Mouse (Mus musculus) testis, adult 2 months (tissue): ENCODE measurements at regions not wholly inside any gene's neighbourhood (a gene's known extent, or its start where the extent isn't known, plus 50 kb on each side); places are given as distances from the start of the nearest gene placed in this dataset.

Source experiments
- H3K27ac ChIP-seq: fragments of 200-500 bp; 2 replicates; pipeline ENCODE4 v1.5.1; 2012; ENCODE audit warnings: low read depth, low read length; ENCODE audit not compliant: control insufficient read depth, insufficient read depth
- H3K27me3 ChIP-seq: fragments of 200-500 bp; 2 replicates; pipeline ENCODE4 v1.6.1; 2012; ENCODE audit warnings: mild to moderate bottlenecking, low read length, moderate library complexity; ENCODE audit not compliant: control insufficient read depth, insufficient read depth
- H3K36me3 ChIP-seq: fragments of 200-500 bp; 2 replicates; pipeline ENCODE4 v1.6.1; 2012; ENCODE audit warnings: mild to moderate bottlenecking, low read length; ENCODE audit not compliant: control insufficient read depth, insufficient read depth
- H3K4me1 ChIP-seq: fragments of 200-500 bp; 2 replicates; pipeline ENCODE4 v1.6.1; 2012; ENCODE audit warnings: low read length; ENCODE audit not compliant: control insufficient read depth, insufficient read depth
- H3K4me3 ChIP-seq: fragments of 200-500 bp; 2 replicates; pipeline ENCODE4 v1.5.1; 2012; ENCODE audit warnings: low read depth, mild to moderate bottlenecking, low read length, moderate library complexity, mixed read lengths; ENCODE audit not compliant: control insufficient read depth
- CTCF ChIP-seq: fragments of 200-500 bp; IDR thresholded peaks from 2 replicates; pipeline ENCODE4 v1.5.1; 2012; ENCODE audit warnings: low read depth, mild to moderate bottlenecking, inconsistent platforms, low read length, moderate library complexity; ENCODE audit not compliant: control insufficient read depth, insufficient read depth, insufficient replicate concordance
- POLR2A ChIP-seq: fragments of 200-500 bp; IDR thresholded peaks from 2 replicates; pipeline ENCODE4 v1.6.1; 2012; ENCODE audit warnings: low read depth, mild to moderate bottlenecking, inconsistent platforms, low read length, moderate library complexity; ENCODE audit not compliant: control insufficient read depth

DNA sequence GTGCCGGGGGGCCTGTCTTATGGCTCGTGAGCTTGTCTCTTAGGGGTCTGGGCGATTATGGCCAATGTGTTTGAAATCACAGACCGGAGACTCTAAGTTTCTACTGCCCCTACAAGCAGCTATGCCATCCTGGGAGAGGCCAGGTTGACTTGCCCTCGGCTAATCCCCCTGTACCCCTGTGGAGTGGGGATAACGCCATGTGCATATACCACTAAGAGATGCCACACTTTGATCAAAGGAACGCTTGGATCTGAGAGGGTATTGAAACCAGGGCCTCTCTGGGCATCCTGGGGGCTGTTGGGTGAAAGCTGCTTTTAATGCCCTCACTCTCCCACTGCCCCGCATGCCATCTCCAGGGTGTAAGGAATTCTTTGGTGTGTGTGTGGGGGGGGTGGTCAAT is 88.2 kb upstream of the Stx16 start:
- H3K27me3 ChIP-seq = no peaks in the 10 kb centered on the region
- TF ChIP-seq CTCF = no peak
- no peak for TF ChIP-seq POLR2A
- H3K27ac ChIP-seq = no peak overlapping the region
- no peaks in the 10 kb centered on the region for H3K4me1 ChIP-seq
- no peaks in the 10 kb centered on the region for H3K36me3 ChIP-seq
- no peak overlapping the region for H3K4me3 ChIP-seq

DNA sequence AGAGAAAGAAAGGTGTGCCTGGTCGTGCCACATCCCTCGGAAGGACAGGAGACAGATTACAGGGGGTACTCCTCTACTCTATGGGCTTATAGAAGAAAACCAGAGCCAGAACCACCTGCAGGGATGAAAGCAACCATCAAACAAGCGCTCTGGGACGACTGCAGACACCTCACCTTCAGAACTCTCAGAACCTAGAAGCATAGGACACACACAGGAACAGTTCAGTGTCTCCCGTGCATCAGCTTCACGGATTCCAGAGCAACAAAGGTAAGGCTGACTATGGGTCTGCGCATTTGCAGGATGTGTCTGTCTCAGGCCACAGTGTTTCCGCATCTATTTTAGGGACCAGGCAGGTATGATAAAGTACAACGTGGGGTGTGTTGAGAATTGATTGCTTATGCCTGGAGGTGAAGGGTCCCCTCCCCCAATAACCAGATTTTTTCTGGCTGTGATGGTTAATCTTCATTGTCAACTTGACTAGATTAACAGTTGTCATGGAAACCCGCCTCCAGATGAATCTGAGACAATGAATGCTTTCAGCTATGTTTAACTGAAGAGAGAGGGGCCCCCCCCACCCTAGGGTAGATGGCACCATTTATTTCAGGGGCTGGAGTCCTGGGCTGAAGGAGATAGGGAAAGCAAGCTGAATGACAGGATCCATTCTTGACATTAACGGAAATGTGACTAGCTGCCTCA is 87.3 kb upstream of the Stx16 start:
- Histone ChIP-seq H3K27me3 (no peaks in the 10 kb centered on the region), H3K36me3 (no peaks in the 10 kb centered on the region), H3K4me3 (no peak overlapping the region), H3K27ac (no peak overlapping the region), H3K4me1 (no peaks in the 10 kb centered on the region)
- TF ChIP-seq POLR2A (no peak), CTCF (no peak)

DNA sequence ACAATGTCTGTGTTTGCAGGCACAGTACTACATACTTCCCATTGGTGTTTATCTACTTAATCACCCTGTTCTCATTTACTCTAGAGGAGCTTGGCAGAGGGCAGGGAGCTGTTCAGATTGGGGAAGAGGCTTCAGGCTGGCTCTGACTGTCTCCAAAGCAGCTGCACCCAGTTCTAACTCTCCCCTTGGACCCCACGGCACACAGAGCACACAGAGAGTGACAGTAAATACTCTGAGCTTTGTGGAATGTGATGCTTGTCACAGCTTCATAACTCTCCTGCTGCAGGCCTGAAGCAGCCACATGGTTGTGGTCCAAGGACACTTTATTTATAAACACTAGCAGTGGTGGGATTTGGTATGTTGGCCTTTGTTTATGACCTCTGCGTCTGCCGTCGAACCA is 85.4 kb upstream of the Stx16 start:
- no peak overlapping the region for H3K4me3 ChIP-seq
- TF ChIP-seq POLR2A = no peak
- no peak for TF ChIP-seq CTCF
- no peak overlapping the region for H3K27ac ChIP-seq
- no peaks in the 10 kb centered on the region for H3K4me1 ChIP-seq
- H3K27me3 ChIP-seq = no peaks in the 10 kb centered on the region
- H3K36me3 ChIP-seq = no peaks in the 10 kb centered on the region

GRCm38 (mm10) chr2:173991447-173991846 is 84.7 kb upstream of the Stx16 start:
- no peaks in the 10 kb centered on the region for H3K27me3 ChIP-seq
- no peak overlapping the region for H3K27ac ChIP-seq
- TF ChIP-seq CTCF (no peak), POLR2A (no peak)
- H3K4me1 ChIP-seq = no peaks in the 10 kb centered on the region
- no peaks in the 10 kb centered on the region for H3K36me3 ChIP-seq
- no peak overlapping the region for H3K4me3 ChIP-seq

GRCm38 (mm10) chr2:173992041-173992440 is 84.1 kb upstream of the Stx16 start:
- no peaks in the 10 kb centered on the region for H3K36me3 ChIP-seq
- H3K4me3 ChIP-seq = no peak overlapping the region
- TF ChIP-seq POLR2A (no peak), CTCF (no peak)
- no peak overlapping the region for H3K27ac ChIP-seq
- no peaks in the 10 kb centered on the region for H3K27me3 ChIP-seq
- H3K4me1 ChIP-seq = no peaks in the 10 kb centered on the region

GRCm38 (mm10) chr2:173993431-173993955 is 82.6 kb upstream of the Stx16 start:
- H3K4me3 ChIP-seq = no peak overlapping the region
- no peaks in the 10 kb centered on the region for H3K36me3 ChIP-seq
- no peak overlapping the region for H3K27ac ChIP-seq
- H3K4me1 ChIP-seq = no peaks in the 10 kb centered on the region
- TF ChIP-seq POLR2A = no peak
- no peak for TF ChIP-seq CTCF
- no peaks in the 10 kb centered on the region for H3K27me3 ChIP-seq

DNA sequence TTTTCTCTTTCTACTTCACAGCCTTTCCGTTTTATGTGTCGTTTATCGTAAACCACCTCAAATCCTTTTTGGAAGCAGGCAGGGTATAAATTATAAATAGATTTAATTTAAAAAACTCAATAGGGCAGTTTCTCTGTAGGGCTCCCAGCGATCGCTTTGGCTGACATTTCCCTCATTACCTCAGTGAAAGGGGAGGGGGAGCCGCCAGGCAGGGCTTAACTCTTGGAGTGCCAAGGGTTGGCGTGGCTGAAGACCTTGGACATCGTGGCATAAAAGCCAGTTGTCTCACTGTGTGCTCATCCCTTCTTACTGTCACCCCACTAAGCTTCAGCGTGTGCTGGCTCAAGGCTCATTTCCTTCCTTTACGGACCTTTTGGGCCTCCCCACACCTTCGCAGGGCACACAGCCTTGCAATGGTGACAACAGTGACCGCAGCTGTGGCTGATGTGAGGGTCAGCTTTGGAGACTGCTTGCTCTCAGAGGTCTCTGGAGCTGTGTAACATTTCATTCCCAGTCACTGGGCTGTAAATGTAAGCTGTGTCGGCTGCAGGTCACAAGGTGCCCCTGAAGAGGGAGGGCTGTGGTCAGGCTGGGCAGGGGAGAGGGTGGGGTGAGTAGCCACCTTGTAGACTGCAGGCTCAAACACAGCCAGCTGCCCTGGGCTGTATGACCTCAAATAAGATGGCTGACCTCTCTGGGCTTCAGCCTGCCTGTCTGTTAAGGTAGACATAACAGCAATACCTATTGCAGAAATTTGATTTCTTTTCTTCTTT is 81.6 kb upstream of the Stx16 start:
- no peak for TF ChIP-seq CTCF
- no peak for TF ChIP-seq POLR2A
- no peaks in the 10 kb centered on the region for H3K27me3 ChIP-seq
- H3K4me1 ChIP-seq = no peaks in the 10 kb centered on the region
- H3K4me3 ChIP-seq = no peak overlapping the region
- H3K27ac ChIP-seq = no peak overlapping the region
- no peaks in the 10 kb centered on the region for H3K36me3 ChIP-seq

DNA sequence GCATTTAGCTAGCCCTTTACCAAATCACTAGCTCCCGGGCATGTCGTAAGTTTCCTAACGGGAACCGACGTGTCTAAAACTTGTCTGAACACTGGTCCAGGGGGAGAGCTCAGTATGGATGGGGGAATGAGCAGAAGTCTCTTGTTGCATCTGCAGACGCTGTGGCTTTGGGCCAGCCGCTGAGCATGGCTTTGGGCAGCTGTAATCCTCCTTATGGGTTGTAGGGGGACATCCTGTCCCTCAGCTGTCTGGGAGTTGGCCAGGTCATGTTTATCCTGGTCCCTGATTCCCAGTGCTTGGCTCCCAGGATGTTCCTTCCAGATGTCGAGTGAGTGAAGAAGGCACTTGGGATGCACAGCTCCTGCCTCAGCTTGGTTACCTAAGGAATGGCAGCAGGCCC is 71.4 kb upstream of the Stx16 start:
- no peak overlapping the region for H3K27ac ChIP-seq
- no peaks in the 10 kb centered on the region for H3K27me3 ChIP-seq
- H3K36me3 ChIP-seq = no peaks in the 10 kb centered on the region
- no peaks in the 10 kb centered on the region for H3K4me1 ChIP-seq
- no peak for TF ChIP-seq CTCF
- no peak for TF ChIP-seq POLR2A
- H3K4me3 ChIP-seq = no peak overlapping the region
